Mouse (Mus musculus): Measurements from ENCODE around the gene Gbp4. TPM values are rescaled to one million over a fixed set of nuclear protein-coding genes. Genes with fewer than 3 reads are reported as not detected.
"Not testable (repeated sequence)": the region's sequence is repeated elsewhere in the genome, so short reads cannot be mapped to it uniquely, and the experiment has no call there.

Gbp4 gene
- total RNA-seq (2014; rRNA removed; ENCODE audit: low replicate concordance) (21.5 and 27.7 TPM in 2 replicates), polyA plus RNA-seq (2015; fragmentation: Nextera tagmentation; extraction: Ambion mirVana) (2.3 and 2.9 TPM in 2 replicates)

- not testable (repeated sequence) for H3K9me3 ChIP-seq (replicated peaks; ENCODE audit: control insufficient read depth, low read length); H3K9ac ChIP-seq (replicated peaks; ENCODE audit: low read depth, low read length); H3K4me1 ChIP-seq (ENCODE audit: control insufficient read depth, insufficient read depth); H3K27me3 ChIP-seq (ENCODE audit: control insufficient read depth, insufficient read depth, low read length); H3K36me3 ChIP-seq (replicated peaks; ENCODE audit: control insufficient read depth, insufficient read depth, low read length)
- Histone ChIP-seq H3K4me3 (ENCODE audit: low read depth, low read length) (peak within 1 kb of the TSS; percentile 31), H3K4me2 (ENCODE audit: low read depth, low read length) (peak within 1 kb of the TSS; percentile 37; the same call in 1 of the 2 replicates), H3K27ac (ENCODE audit: low read depth) (peak within 1 kb of the TSS; percentile 59)
- WGBS: 17% methylated on average over 2 of the region's 2 CpGs
- ATAC-seq (ENCODE audit: insufficient read depth, low read depth): peak; percentile 17; the same call in 1 of the 2 replicates
- DNase-seq (ENCODE audit: low spot score): peak; percentile 39
Observed at GRCm38 (mm10) chr5:105139409-105140088, at the start of gene Gbp4, which contains the start of the genes Gbp9 and Gbp8. TSS of gene Gbp4 (minus strand) at chr5:105139586. TSS of gene Gbp9 (minus strand) at chr5:105139539. TSS of gene Gbp8 (minus strand) at chr5:105139540.

- no peak for ATAC-seq (ENCODE audit: insufficient read depth, low read depth)
- TF ChIP-seq EP300 (IDR thresholded peaks at IDR 0.05; ENCODE audit: low read depth) (no peak), CTCF (IDR thresholded peaks at IDR 0.05; ENCODE audit: low read depth) (no peak)
- Histone ChIP-seq H3K4me1 (ENCODE audit: control insufficient read depth, insufficient read depth) (no peaks in the 10 kb centered on the region), H3K9me3 (replicated peaks; ENCODE audit: control insufficient read depth, low read length) (no peaks in the 10 kb centered on the region), H3K36me3 (replicated peaks; ENCODE audit: control insufficient read depth, insufficient read depth, low read length) (no peaks in the 10 kb centered on the region), H3K4me2 (ENCODE audit: low read depth, low read length) (no peak overlapping the region), H3K27me3 (ENCODE audit: control insufficient read depth, insufficient read depth, low read length) (no peaks in the 10 kb centered on the region), H3K9ac (replicated peaks; ENCODE audit: low read depth, low read length) (no peak overlapping the region), H3K27ac (ENCODE audit: low read depth) (no peak overlapping the region), H3K4me3 (ENCODE audit: low read depth, low read length) (no peak overlapping the region)
- DNase-seq (ENCODE audit: low spot score): no peak
Observed at GRCm38 (mm10) chr5:105181446-105181845, 42.1 kb upstream of the Gbp4 start.

- Histone ChIP-seq H3K27ac (ENCODE audit: low read depth) (no peak overlapping the region), H3K4me3 (ENCODE audit: low read depth, low read length) (no peak overlapping the region), H3K9me3 (replicated peaks; ENCODE audit: control insufficient read depth, low read length) (no peaks in the 10 kb centered on the region), H3K4me1 (ENCODE audit: control insufficient read depth, insufficient read depth) (no peaks in the 10 kb centered on the region), H3K36me3 (replicated peaks; ENCODE audit: control insufficient read depth, insufficient read depth, low read length) (no peaks in the 10 kb centered on the region), H3K4me2 (ENCODE audit: low read depth, low read length) (no peak overlapping the region), H3K27me3 (ENCODE audit: control insufficient read depth, insufficient read depth, low read length) (no peaks in the 10 kb centered on the region), H3K9ac (replicated peaks; ENCODE audit: low read depth, low read length) (no peak overlapping the region)
- DNase-seq (ENCODE audit: low spot score): no peak
- TF ChIP-seq EP300 (IDR thresholded peaks at IDR 0.05; ENCODE audit: low read depth) (no peak), CTCF (IDR thresholded peaks at IDR 0.05; ENCODE audit: low read depth) (no peak)
- no peak for ATAC-seq (ENCODE audit: insufficient read depth, low read depth)
- 75% methylated on average over 5 of the region's 5 CpGs for WGBS
Observed at GRCm38 (mm10) chr5:105156582-105156981, 17.2 kb upstream of the Gbp4 start.

GRCm38 (mm10) chr5:105154049-105154448, 14.7 kb upstream of the Gbp4 start:
- TF ChIP-seq CTCF (IDR thresholded peaks at IDR 0.05; ENCODE audit: low read depth): no peak
- TF ChIP-seq EP300 (IDR thresholded peaks at IDR 0.05; ENCODE audit: low read depth): no peak
- H3K4me3 ChIP-seq (ENCODE audit: low read depth, low read length): no peak overlapping the region
- no peaks in the 10 kb centered on the region for H3K36me3 ChIP-seq (replicated peaks; ENCODE audit: control insufficient read depth, insufficient read depth, low read length)
- DNase-seq (ENCODE audit: low spot score) (no peak), ATAC-seq (ENCODE audit: insufficient read depth, low read depth) (no peak)
- no peaks in the 10 kb centered on the region for H3K27me3 ChIP-seq (ENCODE audit: control insufficient read depth, insufficient read depth, low read length)
- H3K9me3 ChIP-seq (replicated peaks; ENCODE audit: control insufficient read depth, low read length): no peaks in the 10 kb centered on the region
- H3K4me2 ChIP-seq (ENCODE audit: low read depth, low read length): no peak overlapping the region
- H3K4me1 ChIP-seq (ENCODE audit: control insufficient read depth, insufficient read depth): no peaks in the 10 kb centered on the region
- no peak overlapping the region for H3K27ac ChIP-seq (ENCODE audit: low read depth)
- H3K9ac ChIP-seq (replicated peaks; ENCODE audit: low read depth, low read length): no peak overlapping the region

GRCm38 (mm10) chr5:105148062-105148461, 8.7 kb upstream of the Gbp4 start:
- H3K4me2 ChIP-seq (ENCODE audit: low read depth, low read length); H3K9ac ChIP-seq (replicated peaks; ENCODE audit: low read depth, low read length); H3K36me3 ChIP-seq (replicated peaks; ENCODE audit: control insufficient read depth, insufficient read depth, low read length); DNase-seq (ENCODE audit: low spot score); H3K27ac ChIP-seq (ENCODE audit: low read depth); H3K4me1 ChIP-seq (ENCODE audit: control insufficient read depth, insufficient read depth); H3K4me3 ChIP-seq (ENCODE audit: low read depth, low read length); ATAC-seq (ENCODE audit: insufficient read depth, low read depth); H3K27me3 ChIP-seq (ENCODE audit: control insufficient read depth, insufficient read depth, low read length); H3K9me3 ChIP-seq (replicated peaks; ENCODE audit: control insufficient read depth, low read length): not testable (repeated sequence)
- 50% methylated on average over 2 of the region's 2 CpGs for WGBS

- Histone ChIP-seq H3K4me3 (ENCODE audit: low read depth, low read length) (no peak overlapping the region), H3K9me3 (replicated peaks; ENCODE audit: control insufficient read depth, low read length) (no peaks in the 10 kb centered on the region), H3K4me2 (ENCODE audit: low read depth, low read length) (no peak overlapping the region), H3K27me3 (ENCODE audit: control insufficient read depth, insufficient read depth, low read length) (no peaks in the 10 kb centered on the region), H3K27ac (ENCODE audit: low read depth) (peak overlapping the region; percentile 81), H3K9ac (replicated peaks; ENCODE audit: low read depth, low read length) (no peak overlapping the region), H3K4me1 (ENCODE audit: control insufficient read depth, insufficient read depth) (no peaks in the 10 kb centered on the region), H3K36me3 (replicated peaks; ENCODE audit: control insufficient read depth, insufficient read depth, low read length) (no peaks in the 10 kb centered on the region)
- peak; percentile 85 for ATAC-seq (ENCODE audit: insufficient read depth, low read depth)
- no peak for TF ChIP-seq CTCF (IDR thresholded peaks at IDR 0.05; ENCODE audit: low read depth)
- TF ChIP-seq EP300 (IDR thresholded peaks at IDR 0.05; ENCODE audit: low read depth): peak; percentile 51; the same call in 1 of the 2 replicates
- DNase-seq (ENCODE audit: low spot score): peak; percentile 51
Observed at GRCm38 (mm10) chr5:105146447-105146846, 7.1 kb upstream of the Gbp4 start.

- not testable (repeated sequence) for DNase-seq (ENCODE audit: low spot score)
Observed at GRCm38 (mm10) chr5:105145731-105146130, 6.3 kb upstream of the Gbp4 start.

GRCm38 (mm10) chr5:105140089-105140810, 864 bp upstream of the Gbp4 start:
- not testable (repeated sequence) for H3K9me3 ChIP-seq (replicated peaks; ENCODE audit: control insufficient read depth, low read length); H3K36me3 ChIP-seq (replicated peaks; ENCODE audit: control insufficient read depth, insufficient read depth, low read length); ATAC-seq (ENCODE audit: insufficient read depth, low read depth); H3K27me3 ChIP-seq (ENCODE audit: control insufficient read depth, insufficient read depth, low read length); DNase-seq (ENCODE audit: low spot score); H3K4me1 ChIP-seq (ENCODE audit: control insufficient read depth, insufficient read depth); H3K9ac ChIP-seq (replicated peaks; ENCODE audit: low read depth, low read length); H3K4me2 ChIP-seq (ENCODE audit: low read depth, low read length); H3K4me3 ChIP-seq (ENCODE audit: low read depth, low read length)
- 69% methylated on average over 2 of the region's 2 CpGs for WGBS
- peak overlapping the region; percentile 43; the same call in 1 of the 2 replicates for H3K27ac ChIP-seq (ENCODE audit: low read depth)

More at GRCm38 (mm10) chr5:105145731-105146130, 6.3 kb upstream of the Gbp4 start:
- not testable (repeated sequence) for H3K9me3 ChIP-seq (replicated peaks; ENCODE audit: control insufficient read depth, low read length); H3K4me3 ChIP-seq (ENCODE audit: low read depth, low read length); H3K4me1 ChIP-seq (ENCODE audit: control insufficient read depth, insufficient read depth); H3K4me2 ChIP-seq (ENCODE audit: low read depth, low read length); H3K36me3 ChIP-seq (replicated peaks; ENCODE audit: control insufficient read depth, insufficient read depth, low read length); H3K9ac ChIP-seq (replicated peaks; ENCODE audit: low read depth, low read length); H3K27me3 ChIP-seq (ENCODE audit: control insufficient read depth, insufficient read depth, low read length)
- ATAC-seq (ENCODE audit: insufficient read depth, low read depth): peak; percentile 25; the same call in 1 of the 2 replicates
- 35% methylated on average over 3 of the region's 3 CpGs for WGBS
- peak overlapping the region; percentile 81 for H3K27ac ChIP-seq (ENCODE audit: low read depth)

Data from heart, postnatal 0 days (tissue).